Mouse (Mus musculus): ENCODE measurements at regions not wholly inside any gene's neighbourhood (a gene's known extent, or its start where the extent isn't known, plus 50 kb on each side); places are given as distances from the start of the nearest gene placed in this dataset.

GRCm38 (mm10) chr9:84296456-84296855, 371.5 kb downstream of the Bckdhb start:
- no peak for DNase-seq

GRCm38 (mm10) chr9:84304398-84304797, 379.5 kb downstream of the Bckdhb start:
- no peak for DNase-seq

- DNase-seq, result no peak
These were observed 393.9 kb downstream of the Bckdhb start for GRCm38 (mm10) chr9:84318811-84319210.

GRCm38 (mm10) chr9:84319338-84319737, 394.4 kb downstream of the Bckdhb start:
- no peak for DNase-seq

- peak; percentile 9 for DNase-seq
These were observed 398.2 kb downstream of the Bckdhb start for GRCm38 (mm10) chr9:84323145-84323544.

- no peak for DNase-seq
These were observed 406.2 kb downstream of the Bckdhb start for GRCm38 (mm10) chr9:84331083-84331602.

GRCm38 (mm10) chr9:84343435-84344095, 418.6 kb downstream of the Bckdhb start:
- peak; percentile 68 for DNase-seq

- DNase-seq, result no peak
These were observed 425.3 kb downstream of the Bckdhb start for GRCm38 (mm10) chr9:84350223-84350622.

- DNase-seq, result no peak
These were observed 429.5 kb downstream of the Bckdhb start for GRCm38 (mm10) chr9:84354409-84354808.

GRCm38 (mm10) chr9:84356167-84356566, 431.2 kb downstream of the Bckdhb start:
- DNase-seq, result no peak

GRCm38 (mm10) chr9:84359879-84360278, 434.9 kb downstream of the Bckdhb start:
- no peak for DNase-seq

- no peak for DNase-seq
These were observed 435.5 kb downstream of the Bckdhb start for GRCm38 (mm10) chr9:84360484-84360883.

GRCm38 (mm10) chr9:84363478-84363877, 438.5 kb downstream of the Bckdhb start:
- no peak for DNase-seq

GRCm38 (mm10) chr9:84369200-84369599, 444.3 kb downstream of the Bckdhb start:
- peak; percentile 18 for DNase-seq

GRCm38 (mm10) chr9:84370260-84370659, 445.3 kb downstream of the Bckdhb start:
- DNase-seq, result no peak

- no peak for DNase-seq
These were observed 450.8 kb downstream of the Bckdhb start for GRCm38 (mm10) chr9:84375746-84376145.

GRCm38 (mm10) chr9:84376621-84377020, 451.7 kb downstream of the Bckdhb start:
- DNase-seq, result no peak

GRCm38 (mm10) chr9:84381942-84382341, 457.0 kb downstream of the Bckdhb start:
- DNase-seq, result no peak

GRCm38 (mm10) chr9:84389831-84390230, 464.9 kb downstream of the Bckdhb start:
- no peak for DNase-seq

GRCm38 (mm10) chr9:84394536-84395314, 469.8 kb downstream of the Bckdhb start:
- peak; percentile 5 for DNase-seq

- no peak for DNase-seq
These were observed 474.5 kb downstream of the Bckdhb start for GRCm38 (mm10) chr9:84399481-84399880.

- DNase-seq, result no peak
These were observed 483.6 kb downstream of the Bckdhb start for GRCm38 (mm10) chr9:84408260-84409203.
